Mouse (Mus musculus) R1 (cell line): ENCODE results near the gene Phf3.

ENCODE experiments used
- DNase-seq: peaks from one replicate; pipeline ENCODE4 v3.0.0-alpha.2; 2018; ENCODE audit warnings: low read depth, low spot score

The Phf3 gene

DNA sequence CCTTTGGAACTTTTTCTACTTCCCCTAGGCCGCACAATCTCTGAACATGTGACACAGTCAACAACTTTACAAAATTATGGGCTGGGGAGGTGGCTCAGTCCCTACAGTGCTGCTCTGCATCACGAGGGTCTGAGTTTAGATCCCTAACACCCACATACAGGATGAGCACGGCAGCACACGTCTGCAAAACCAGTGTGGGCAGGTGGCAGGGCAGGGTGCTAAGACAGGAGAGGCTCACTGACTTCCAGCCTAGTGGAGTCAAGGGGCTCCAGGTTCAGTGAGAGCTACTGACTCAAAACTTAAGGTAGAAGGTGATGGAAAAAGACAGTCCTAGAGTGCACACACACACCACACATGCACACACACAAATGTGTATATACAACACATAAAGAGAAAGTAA is 40.9 kb downstream of the Phf3 start:
- DNase-seq = no peak

GRCm38 (mm10) chr1:30819414-30819813 is 54.3 kb downstream of the Phf3 start:
- DNase-seq = no peak

- DNase-seq = no peak
Observed at GRCm38 (mm10) chr1:30815609-30816008, 58.1 kb downstream of the Phf3 start.

GRCm38 (mm10) chr1:30814987-30815386 is 58.7 kb downstream of the Phf3 start:
- DNase-seq = no peak

- DNase-seq = no peak
Observed at GRCm38 (mm10) chr1:30808101-30808699, 65.5 kb downstream of the Phf3 start.

DNA sequence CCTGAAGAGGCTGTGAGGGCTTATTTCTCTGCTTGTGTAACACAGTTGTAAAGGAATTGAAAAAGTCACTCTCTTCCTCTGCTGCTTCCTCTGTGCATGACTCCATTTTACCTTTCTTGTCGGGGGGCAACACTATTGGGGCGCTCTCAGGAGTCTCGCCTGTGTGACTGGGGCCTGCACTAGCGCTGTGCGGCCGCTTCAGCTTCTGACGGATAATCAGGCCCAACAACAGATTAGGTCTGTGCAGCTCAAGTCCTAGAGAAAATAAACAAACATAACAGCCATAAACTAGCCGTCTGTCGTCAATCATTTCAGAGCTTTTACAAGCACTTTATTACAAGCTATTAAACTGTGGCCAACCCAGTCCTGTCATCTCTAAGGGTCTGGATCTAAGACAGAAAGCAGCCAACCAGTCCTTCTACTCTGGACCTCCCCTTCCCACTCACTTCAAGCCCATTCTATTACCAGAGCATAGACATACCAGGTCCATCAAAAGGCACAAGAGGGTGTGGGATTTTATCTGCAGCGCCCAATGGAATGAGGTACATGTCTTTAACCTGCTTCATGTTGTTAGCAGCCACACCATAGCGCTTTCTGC is 67.9 kb downstream of the Phf3 start:
- no peak for DNase-seq

DNA sequence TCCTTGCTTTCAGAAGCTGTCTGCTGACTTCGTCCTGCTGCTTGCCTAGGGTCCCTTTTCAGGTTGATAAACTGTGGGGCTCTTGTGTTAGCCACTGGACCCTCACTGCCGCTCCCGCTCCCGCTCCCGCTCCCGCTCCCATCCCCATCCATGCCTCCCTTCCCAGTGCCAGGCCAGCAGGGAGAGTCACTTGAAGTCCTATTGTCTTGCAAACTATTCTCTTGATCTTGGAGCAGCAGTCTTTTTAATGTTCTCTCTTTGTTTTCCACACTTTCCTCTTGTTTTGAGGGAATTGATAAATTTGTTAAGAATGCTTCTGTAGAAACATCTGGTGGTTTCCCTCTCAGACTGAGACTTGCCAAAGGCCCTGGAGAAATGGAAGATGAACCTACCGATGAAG is 68.8 kb downstream of the Phf3 start:
- DNase-seq = peak; percentile 91

GRCm38 (mm10) chr1:30801911-30802310 is 71.8 kb downstream of the Phf3 start:
- DNase-seq = no peak

DNA sequence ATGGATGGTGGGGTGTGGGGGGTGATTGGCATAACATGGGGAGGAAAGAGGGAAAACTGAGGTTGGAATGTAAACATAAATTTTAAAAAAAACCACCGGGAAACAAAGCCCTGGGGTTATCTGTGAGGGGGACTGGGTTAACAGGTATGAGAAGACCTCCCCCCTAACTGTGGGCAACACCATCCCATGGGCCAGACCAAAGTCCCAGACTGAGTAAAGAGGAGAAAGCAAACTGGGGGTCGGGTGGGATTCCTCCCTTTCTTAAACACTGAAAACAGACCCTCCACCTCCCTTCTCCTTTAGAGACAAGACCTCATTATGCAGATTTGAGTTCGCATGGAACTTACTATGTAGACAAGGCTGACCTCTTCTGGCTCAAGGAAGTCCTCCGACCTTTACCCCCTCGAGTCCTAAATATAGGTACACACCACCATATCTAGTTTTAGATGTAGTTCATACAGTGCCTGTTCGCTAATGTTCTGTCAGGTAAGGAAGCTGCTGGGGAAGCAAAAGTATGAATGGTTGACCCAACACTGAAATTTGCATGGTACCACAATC is 74.4 kb downstream of the Phf3 start:
- DNase-seq = no peak

GRCm38 (mm10) chr1:30794606-30795005 is 79.1 kb downstream of the Phf3 start:
- no peak for DNase-seq

DNA sequence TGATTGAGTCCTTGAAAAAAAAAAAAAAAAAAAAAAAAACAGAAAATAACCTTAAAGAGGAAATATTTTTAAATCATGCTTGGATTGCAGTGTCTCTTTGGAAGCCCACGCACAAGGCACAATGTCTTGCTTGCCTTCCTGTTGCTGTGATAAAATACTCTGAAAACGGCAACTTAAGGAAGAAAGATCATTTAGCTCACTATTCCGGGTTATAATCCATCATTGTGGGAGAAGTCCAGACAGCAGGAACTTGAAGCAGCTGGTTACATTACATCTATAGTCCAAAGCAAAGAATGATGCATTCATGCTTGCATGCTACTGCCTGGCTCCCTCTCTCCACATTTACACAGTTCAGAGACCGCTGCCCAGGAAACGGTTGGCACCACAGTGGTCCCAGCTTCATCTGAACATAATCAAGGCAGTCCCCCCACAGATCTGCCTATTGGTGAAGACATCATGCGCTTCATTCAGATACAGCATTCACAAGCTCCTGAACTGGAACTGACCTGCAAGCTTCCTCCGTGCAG is 80.3 kb downstream of the Phf3 start:
- DNase-seq = no peak

DNA sequence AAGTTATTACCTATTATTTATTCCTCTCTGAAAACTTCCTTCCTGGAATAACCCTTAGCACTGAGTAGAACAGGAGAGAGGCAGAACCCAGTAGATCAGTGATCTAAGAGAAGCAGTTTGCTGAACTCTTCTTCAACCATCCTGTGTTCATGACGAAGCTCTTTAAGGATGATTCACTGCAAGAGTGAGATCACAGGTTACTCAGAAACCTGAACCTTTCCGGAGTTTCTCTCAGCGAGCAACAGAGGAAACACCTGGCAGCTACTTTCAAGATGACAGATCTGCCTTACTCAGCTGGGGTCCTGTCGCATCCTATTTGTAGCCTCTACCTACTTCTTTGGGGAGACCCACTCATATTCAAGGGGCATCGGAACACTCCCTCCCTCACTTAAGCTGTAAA is 80.8 kb downstream of the Phf3 start:
- DNase-seq = no peak

GRCm38 (mm10) chr1:30790220-30790619 is 83.5 kb downstream of the Phf3 start:
- DNase-seq = no peak

DNA sequence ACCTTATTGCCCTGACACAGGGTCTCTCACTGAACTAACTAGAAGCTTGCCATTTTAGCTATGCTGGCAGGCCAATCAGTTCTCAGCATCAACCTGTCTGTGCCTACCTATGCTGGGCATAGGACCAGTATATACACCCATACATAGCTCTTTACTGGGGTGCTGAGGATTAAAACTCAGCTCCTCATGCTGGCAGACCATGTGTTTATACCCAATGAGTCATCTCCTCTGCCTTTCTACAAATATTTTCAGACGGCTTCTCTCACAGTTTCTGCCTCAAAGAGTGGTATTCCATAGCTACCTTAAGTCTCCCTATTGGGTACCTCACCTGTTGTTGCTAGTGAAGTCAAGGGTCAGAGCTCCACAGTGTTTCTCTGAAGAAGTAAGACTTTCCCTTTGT is 84.0 kb downstream of the Phf3 start:
- no peak for DNase-seq

DNA sequence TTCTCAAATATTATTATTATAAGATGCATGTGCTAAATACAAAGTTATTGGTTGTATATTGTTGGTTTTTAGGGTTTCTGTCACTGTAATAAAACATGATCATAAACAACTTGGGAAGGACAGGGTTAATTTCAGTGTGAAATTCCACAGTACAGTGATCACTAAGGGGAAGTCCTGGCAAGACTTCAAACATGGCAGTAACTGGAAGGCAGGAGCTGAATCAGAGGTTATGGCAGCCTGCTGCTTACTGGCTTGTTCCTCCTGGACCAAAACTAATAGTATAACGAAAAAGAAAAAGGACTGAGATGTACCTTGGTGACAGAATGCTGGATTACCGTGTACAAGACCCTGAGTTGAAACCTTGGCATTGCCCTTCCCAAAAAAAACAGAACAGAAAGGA is 84.7 kb downstream of the Phf3 start:
- no peak for DNase-seq

DNA sequence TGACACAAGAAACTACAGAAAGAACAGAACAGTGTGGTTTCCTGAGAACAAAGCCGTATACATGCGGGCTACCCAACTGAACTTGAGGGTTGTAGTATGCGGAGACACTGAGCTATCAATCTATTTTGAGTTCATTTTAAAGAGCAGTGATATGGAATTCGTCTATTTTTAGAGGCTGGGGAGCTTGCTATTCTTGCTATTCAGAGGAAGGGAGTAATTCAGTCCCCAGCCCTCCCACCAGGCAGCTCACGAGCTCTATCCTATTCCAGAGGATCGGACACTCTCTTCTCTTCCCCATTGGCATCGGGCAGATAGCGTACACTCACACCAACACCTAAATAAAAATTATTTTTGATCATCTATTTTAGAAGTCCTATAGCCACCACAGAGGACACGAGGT is 87.1 kb downstream of the Phf3 start:
- no peak for DNase-seq

- DNase-seq = no peak
Observed at GRCm38 (mm10) chr1:30783741-30784140, 90.0 kb downstream of the Phf3 start.

DNA sequence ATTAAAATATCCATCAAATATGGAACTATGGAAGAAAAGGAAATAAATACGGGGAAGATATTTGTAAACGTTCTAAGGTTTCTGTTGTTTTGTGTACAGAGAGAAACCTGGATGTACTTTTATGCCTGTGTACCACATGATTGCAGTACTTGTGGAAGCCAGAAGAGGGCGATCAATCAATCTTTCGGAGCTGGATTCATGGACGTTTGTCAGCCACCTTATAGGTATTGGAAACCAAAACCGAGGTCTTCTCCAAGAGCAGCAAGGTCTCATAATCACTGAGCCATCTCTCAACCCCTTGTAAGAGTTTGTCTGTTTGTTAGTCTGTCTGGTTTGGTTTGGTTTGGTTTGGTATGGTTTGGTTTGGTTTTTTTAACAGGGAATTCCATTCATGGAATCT is 93.4 kb downstream of the Phf3 start:
- peak; percentile 80 for DNase-seq

- DNase-seq = peak; percentile 83
Observed at GRCm38 (mm10) chr1:30779562-30779961, 94.2 kb downstream of the Phf3 start.

DNA sequence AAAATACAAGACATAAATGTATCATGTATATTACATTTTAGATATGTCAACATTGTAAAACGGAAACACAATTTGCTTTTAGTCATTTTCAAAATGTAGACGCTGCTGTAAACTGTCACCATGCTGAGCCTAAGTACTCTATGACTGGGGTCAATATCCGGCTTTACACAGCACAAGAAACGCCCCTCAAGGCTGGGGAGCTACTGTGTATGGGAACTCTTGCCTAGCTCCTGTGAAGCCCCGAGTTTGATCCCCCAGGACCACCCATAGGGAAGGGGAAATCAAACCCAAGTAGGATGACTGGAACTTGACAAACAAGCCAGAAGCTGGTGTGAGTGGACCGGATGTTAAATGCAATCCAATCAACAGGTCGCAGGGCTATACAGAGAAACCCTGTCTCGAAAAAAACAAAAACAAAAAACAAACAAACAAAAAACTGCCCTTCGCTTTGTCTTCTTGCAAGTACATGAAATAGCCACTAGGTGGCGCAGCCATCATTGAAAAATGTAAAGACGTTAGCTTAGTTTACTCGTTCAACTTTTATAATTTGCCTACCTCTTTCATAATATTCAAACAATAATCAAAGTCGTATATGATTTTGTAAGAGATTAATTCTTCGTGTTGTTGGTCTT is 95.2 kb downstream of the Phf3 start:
- DNase-seq = peak; percentile 61

DNA sequence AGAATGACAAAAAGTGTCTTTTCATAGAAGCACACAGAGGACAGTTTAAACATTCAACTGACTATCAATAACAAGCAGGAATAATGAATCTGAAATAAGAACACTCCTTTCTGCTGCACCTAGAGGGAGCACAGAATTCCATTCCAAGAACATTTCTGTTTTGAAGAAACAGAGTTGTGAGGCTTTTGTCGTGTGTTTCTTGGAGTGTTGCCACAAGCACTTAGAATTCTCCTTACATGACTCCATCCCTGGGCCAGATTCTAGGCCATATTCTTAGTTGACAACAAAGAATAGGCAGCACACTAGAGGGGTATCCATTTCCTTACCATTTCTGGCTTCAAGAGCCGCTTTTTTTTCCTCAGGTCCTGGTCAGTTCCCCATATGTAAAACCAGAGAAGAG is 97.5 kb downstream of the Phf3 start:
- DNase-seq = no peak

- no peak for DNase-seq
Observed at GRCm38 (mm10) chr1:30773662-30774061, 100.1 kb downstream of the Phf3 start.

DNA sequence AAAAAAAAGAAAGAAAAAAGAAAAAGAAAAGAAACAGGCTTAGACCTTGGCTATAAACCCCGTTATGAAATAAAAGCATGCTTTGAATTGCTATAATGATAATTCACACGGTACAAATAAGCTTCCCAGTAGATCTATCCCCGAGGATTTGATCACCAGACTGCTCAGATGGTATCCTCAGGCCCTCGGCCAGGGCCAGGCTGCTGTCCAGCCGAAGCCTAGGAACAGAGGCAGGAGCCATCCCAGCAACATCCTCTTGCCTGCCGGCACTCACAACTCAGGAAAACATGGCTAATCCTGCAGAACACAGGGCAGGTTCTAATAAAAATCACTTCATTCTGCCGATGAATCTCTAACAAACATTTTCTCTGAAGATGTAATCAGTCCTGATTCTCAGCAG is 100.9 kb downstream of the Phf3 start:
- DNase-seq = no peak
